Mouse (Mus musculus) C2C12 (cell line): ENCODE results near the gene Pycard.

Experiments
- CTCF ChIP-seq: IDR thresholded peaks from one replicate; pipeline ENCODE4 v1.5.1; 2011; ENCODE audit not compliant: control insufficient read depth, insufficient read depth, insufficient read length
- FOSL1 ChIP-seq: IDR thresholded peaks from one replicate; pipeline ENCODE4 v1.8.0; 2011; ENCODE audit warnings: mild to moderate bottlenecking, low read length; ENCODE audit not compliant: poor library complexity, insufficient read depth, severe bottlenecking
- USF1 ChIP-seq: IDR thresholded peaks from one replicate; pipeline ENCODE4 v1.6.1; 2011; ENCODE audit warnings: low read depth, mild to moderate bottlenecking, control low read depth, moderate library complexity

- no peak for TF ChIP-seq CTCF
- no peak for TF ChIP-seq USF1
- no peak for TF ChIP-seq FOSL1
Measured at GRCm38 (mm10) chr7:128006193-128006592, 12.5 kb upstream of the Pycard start.
